Mouse (Mus musculus) hindbrain, embryonic 10.5 days (tissue): Measurements from ENCODE around the gene Shisa9. TPM values are rescaled to one million over a fixed set of nuclear protein-coding genes. Genes with fewer than 3 reads are reported as not detected.

Experiments used
- DNase-seq: peaks from one replicate; pipeline ENCODE4 v3.0.0-alpha.2; 2017; ENCODE audit warnings: low spot score
- H3K27ac ChIP-seq: fragments of 300-500 bp; sonication (generic); 2 replicates; pipeline ENCODE4 v1.5.1; 2016; ENCODE audit warnings: mild to moderate bottlenecking, moderate library complexity
- H3K27me3 ChIP-seq: fragments of 300-500 bp; sonication (generic); 2 replicates; pipeline ENCODE4 v1.6.1; 2016; ENCODE audit warnings: mild to moderate bottlenecking; ENCODE audit not compliant: poor library complexity, insufficient read depth, severe bottlenecking
- H3K36me3 ChIP-seq: fragments of 300-500 bp; sonication (generic); 2 replicates; pipeline ENCODE4 v1.6.1; 2016; ENCODE audit warnings: mild to moderate bottlenecking, moderate library complexity
- H3K4me1 ChIP-seq: fragments of 300-500 bp; sonication (generic); replicated peaks from 2 replicates; pipeline ENCODE4 v1.6.1; 2016; ENCODE audit warnings: mild to moderate bottlenecking
- H3K4me3 ChIP-seq: fragments of 300-500 bp; sonication (generic); 2 replicates; pipeline ENCODE4 v1.5.1; 2016; ENCODE audit warnings: mild to moderate bottlenecking, moderate library complexity
- H3K9me3 ChIP-seq: fragments of 300-500 bp; sonication (generic); 2 replicates; pipeline ENCODE4 v1.6.1; 2016; ENCODE audit warnings: mild to moderate bottlenecking, moderate library complexity
- WGBS: fragments of 180-500 bp; shearing (Covaris S2); methylation state at CpG from one replicate; pipeline ENCODE4 v1.1.7; 2016; 5-methylcytosine and 5-hydroxymethylcytosine counted together
- polyA plus RNA-seq: library from polyadenylated mRNA; unstranded; fragments of >200 nt; fragmentation: Nextera tagmentation; extraction: Ambion mirVana; gene quantifications from 2 replicates; pipeline ENCODE4 v1.2.1, GENCODE M21; 2016

The Shisa9 gene
- polyA plus RNA-seq, 1 experiment from 2014 or later, result 1.1 TPM

DNA sequence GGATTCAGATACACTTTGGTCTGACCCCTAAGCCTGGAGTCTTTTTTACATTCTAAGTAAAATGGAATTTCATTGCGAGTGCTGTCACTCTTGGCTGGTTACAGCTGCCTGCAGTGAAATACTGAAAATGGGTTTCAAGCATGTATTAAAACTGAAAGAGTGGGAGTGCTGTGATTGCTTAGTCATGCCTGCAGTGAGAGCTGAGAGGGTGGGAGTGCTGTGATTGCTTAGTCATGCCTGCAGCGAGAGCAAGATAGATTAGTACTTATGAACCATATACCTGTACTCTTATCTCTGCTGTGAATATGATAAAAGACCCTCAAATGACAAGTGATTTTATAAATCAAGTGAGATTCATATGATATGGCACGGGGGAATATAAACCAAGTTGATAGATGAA, 26.2 kb downstream of the Shisa9 start:
- Histone ChIP-seq H3K9me3 (no peaks in the 10 kb centered on the region), H3K4me3 (no peak overlapping the region), H3K36me3 (no peaks in the 10 kb centered on the region), H3K27me3 (no peaks in the 10 kb centered on the region), H3K27ac (no peak overlapping the region), H3K4me1 (no peaks in the 10 kb centered on the region)
- 89% methylated on average over 3 of the region's 3 CpGs for WGBS
- no peak for DNase-seq

DNA sequence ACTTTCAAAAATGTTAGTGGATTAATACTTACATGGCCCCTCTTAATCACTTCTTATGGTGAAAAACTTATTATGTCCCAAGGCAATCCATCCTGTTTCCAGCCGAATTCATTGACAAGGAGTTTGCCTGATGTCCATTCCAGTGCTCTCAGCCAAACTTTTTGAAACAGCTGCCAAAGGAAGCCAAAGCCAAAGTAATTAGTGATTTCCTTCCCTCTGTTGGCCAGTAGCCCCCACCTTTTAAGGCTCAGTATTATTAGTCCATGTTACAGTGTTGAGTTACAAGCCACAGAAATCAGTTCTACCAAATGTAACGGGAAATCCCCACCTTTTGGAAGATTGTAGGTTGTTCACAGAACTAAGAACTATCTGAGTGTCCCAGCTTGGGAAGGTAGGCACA, 28.8 kb downstream of the Shisa9 start:
- no peaks in the 10 kb centered on the region for H3K27me3 ChIP-seq
- H3K9me3 ChIP-seq, result no peaks in the 10 kb centered on the region
- no peak overlapping the region for H3K4me3 ChIP-seq
- 88% methylated on average over 2 of the region's 2 CpGs for WGBS
- no peaks in the 10 kb centered on the region for H3K4me1 ChIP-seq
- no peak for DNase-seq
- no peaks in the 10 kb centered on the region for H3K36me3 ChIP-seq
- no peak overlapping the region for H3K27ac ChIP-seq

DNA sequence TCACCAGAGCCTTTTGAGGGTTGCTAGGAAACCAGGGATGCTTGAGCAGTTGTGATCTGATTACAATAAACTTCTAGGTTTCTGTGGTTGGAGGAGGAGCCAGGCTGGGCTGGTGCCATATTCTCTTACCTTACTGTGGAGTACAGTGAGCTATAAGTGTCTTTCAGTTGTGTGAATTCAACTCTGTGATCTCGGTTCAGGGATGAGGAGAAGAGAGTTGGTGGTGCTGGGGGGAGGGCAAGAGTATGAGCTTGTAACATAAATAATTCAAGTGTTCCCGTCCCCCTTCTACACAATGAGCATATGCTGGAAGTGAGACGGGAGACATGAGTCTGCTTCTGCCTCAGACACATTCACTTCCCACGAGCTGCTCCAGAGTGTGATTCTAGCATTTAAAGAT, 30.6 kb downstream of the Shisa9 start:
- no peak for DNase-seq
- Histone ChIP-seq H3K9me3 (no peaks in the 10 kb centered on the region), H3K4me3 (no peak overlapping the region), H3K36me3 (no peaks in the 10 kb centered on the region), H3K27me3 (no peaks in the 10 kb centered on the region), H3K27ac (no peak overlapping the region), H3K4me1 (no peaks in the 10 kb centered on the region)
- WGBS, result 81% methylated on average over 4 of the region's 4 CpGs

DNA sequence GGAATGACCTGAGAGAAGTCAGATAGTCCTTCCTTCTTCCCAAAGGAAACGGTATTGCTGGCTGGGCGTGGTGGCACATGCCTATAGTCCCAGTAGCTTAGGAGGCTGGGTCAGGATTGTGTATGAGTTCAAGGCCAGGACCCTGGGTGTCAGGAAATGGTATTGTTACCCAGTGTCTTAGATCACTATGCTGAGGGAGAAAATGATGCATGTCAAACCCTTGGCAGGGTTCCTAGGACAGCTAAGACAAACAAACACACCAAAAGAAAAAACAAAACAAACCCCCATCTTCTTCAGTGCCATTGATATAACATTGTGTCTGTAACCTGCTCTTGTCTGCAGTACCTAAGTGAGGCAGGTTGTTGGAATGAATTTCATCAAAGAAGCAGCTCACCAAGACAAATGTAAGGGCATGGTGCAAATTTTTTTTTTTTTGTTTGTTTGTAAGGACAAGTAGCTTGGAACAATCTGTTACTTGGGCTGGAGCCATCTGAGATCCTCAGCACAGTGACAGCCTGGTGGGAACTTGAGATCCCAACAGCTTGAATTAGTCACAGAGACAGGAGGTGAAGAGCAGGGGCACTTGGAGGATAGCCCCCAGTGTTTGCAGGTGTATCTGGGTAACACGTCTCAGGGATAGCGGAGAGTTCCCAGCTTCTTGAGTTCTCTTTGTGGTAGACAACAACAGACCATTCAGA, 34.2 kb downstream of the Shisa9 start:
- DNase-seq, result no peak
- WGBS, result 86% methylated on average over 4 of the region's 4 CpGs
- Histone ChIP-seq H3K4me1 (no peaks in the 10 kb centered on the region), H3K36me3 (no peaks in the 10 kb centered on the region), H3K27ac (no peak overlapping the region), H3K4me3 (no peak overlapping the region), H3K27me3 (no peaks in the 10 kb centered on the region), H3K9me3 (no peaks in the 10 kb centered on the region)

DNA sequence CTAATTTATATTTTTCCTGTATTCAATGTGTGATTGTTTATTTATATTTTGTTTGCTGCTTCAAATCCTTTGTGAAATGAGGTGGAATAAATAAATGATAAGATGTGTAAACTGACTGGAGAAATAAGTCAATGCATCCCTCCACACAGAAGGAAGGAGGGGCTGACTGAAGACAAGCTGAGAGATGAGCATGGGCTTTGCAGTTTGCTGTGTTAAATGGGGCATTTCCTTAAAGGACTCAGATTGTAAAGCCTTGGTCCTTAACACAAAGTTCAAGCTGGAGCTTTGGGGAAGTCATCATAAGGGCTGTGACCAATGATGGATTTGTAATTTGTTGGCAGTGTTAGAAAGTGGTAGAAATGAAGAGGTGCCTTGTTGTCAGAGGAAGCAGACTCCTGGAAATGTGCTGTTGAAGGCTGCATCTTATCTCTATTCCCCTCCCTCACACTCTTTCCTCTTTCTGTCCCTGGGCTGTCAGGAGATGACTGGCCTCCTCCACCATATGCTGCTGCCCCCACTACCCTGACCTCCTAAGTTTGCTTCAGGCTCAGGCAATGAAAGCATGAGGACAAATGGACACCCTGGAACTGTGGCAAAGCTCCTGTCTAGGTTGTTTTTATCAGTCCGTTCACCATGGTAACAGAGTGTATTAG, 36.3 kb downstream of the Shisa9 start:
- H3K4me3 ChIP-seq, result no peak overlapping the region
- 92% methylated on average over 1 of the region's 1 CpGs for WGBS
- DNase-seq, result no peak
- H3K36me3 ChIP-seq, result no peaks in the 10 kb centered on the region
- H3K27me3 ChIP-seq, result no peaks in the 10 kb centered on the region
- H3K9me3 ChIP-seq, result no peaks in the 10 kb centered on the region
- H3K4me1 ChIP-seq, result no peaks in the 10 kb centered on the region
- no peak overlapping the region for H3K27ac ChIP-seq

DNA sequence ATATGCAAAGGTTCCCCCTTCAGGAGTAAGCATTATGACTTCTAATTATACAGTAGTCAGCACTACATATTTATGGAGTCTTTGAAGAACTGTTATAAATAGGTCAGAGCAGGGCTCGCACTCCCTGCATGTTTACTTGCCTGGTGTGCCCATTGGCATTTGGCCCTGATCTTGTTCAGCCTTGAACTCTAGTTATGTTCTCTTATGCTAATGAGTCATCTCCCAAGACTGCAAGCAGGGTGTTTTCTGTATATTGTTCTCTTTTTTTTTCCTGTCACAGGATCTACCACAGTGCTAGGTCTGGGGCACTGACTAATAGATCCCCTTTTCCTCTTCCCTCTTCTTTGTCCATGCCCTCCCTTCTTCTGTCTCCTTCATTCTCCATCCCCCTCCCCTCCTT, 48.5 kb downstream of the Shisa9 start:
- WGBS, result 93% methylated on average over 1 of the region's 1 CpGs
- no peaks in the 10 kb centered on the region for H3K4me1 ChIP-seq

DNA sequence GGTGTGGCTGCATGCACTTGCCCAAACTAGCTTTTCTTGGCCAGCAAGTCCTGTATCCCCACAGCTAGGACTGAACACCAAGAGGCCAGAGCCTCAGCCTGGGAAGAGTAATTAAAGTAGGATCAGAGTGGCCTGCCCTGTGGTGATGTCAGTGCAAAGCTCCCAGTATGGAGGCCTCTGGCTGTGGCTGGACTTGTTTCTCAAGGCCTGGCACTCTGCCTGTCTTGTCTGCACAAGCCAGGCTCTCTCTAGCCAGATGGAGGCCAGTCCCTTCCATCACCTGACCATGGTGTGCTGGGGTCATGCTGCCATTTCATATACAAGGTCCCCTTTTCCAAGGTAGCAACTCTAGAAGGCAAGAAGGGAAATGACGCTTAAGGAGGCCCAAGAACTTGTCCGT, 51.0 kb downstream of the Shisa9 start:
- Histone ChIP-seq H3K27me3 (no peaks in the 10 kb centered on the region), H3K36me3 (no peaks in the 10 kb centered on the region), H3K27ac (no peak overlapping the region), H3K9me3 (no peaks in the 10 kb centered on the region), H3K4me1 (no peaks in the 10 kb centered on the region), H3K4me3 (no peak overlapping the region)
- 86% methylated on average over 2 of the region's 2 CpGs for WGBS
- no peak for DNase-seq

More for the DNA sequence above, 48.5 kb downstream of the Shisa9 start:
- no peaks in the 10 kb centered on the region for H3K9me3 ChIP-seq
- no peak for DNase-seq
- H3K27ac ChIP-seq, result no peak overlapping the region
- no peaks in the 10 kb centered on the region for H3K27me3 ChIP-seq
- no peaks in the 10 kb centered on the region for H3K36me3 ChIP-seq
- H3K4me3 ChIP-seq, result no peak overlapping the region

DNA sequence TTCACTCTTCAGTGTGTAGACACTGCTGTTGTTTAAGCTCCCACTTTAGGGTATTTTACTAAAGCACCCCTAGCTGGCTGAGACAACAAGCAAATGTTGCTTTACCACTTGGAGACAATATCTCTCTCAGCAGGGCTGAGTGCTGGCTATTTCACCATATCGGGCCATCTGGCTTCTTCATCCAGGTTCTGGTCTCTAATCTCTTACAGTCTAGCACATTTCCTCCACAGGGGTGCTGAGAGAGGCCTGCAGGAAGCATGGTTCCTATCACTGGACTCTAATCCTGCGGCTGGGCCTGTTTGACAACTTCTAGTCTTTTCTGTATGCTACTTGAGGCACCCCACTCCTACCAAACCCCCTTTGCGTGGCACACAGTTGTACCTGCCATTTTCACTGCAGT, 51.7 kb downstream of the Shisa9 start:
- WGBS, result 66% methylated on average over 3 of the region's 3 CpGs
- Histone ChIP-seq H3K4me1 (no peaks in the 10 kb centered on the region), H3K36me3 (no peaks in the 10 kb centered on the region)

DNA sequence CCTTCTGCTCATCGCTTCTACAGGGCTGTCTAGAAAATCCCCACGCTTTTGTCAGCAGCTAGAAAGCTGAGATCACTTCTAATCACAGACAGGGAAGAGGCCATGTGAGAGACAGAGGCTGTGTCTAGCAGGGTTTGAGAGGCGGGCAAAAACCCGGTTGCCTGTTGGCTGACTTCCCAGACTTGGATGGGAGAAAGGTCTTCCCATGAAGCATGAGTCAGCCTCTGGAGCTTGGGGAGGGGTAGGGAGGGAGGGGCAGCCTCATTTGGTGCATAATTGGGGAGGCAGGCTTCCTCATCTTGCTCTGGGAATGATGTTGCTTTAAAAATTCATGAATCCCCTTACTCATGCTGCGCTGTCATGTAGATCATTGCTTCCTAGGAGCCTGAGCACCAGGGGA, 57.0 kb downstream of the Shisa9 start:
- WGBS, result 86% methylated on average over 5 of the region's 5 CpGs
- H3K27me3 ChIP-seq, result no peaks in the 10 kb centered on the region
- DNase-seq, result no peak

More for the DNA sequence above, 51.7 kb downstream of the Shisa9 start:
- H3K27me3 ChIP-seq, result no peaks in the 10 kb centered on the region
- H3K27ac ChIP-seq, result no peak overlapping the region
- no peak overlapping the region for H3K4me3 ChIP-seq
- DNase-seq, result no peak
- no peaks in the 10 kb centered on the region for H3K9me3 ChIP-seq

DNA sequence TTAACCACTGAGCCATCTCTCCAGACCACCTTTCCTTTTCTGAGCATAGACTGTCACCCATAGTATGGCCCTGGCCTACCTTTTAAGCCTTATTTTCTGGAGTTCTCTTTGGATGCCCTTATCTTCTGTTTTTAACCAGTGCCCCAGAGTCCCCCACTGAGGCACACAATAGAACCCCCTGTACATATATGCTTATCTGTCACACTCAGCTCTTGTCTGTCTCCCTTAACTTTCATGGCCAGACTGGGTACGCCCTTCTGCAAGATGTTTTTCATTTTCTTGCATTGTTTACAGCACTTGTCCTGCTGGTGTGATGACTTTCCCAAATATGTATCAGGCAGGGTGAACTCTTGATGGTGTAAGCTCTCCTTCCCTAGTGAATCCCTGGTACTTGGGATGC, 68.1 kb downstream of the Shisa9 start:
- Histone ChIP-seq H3K36me3 (no peaks in the 10 kb centered on the region), H3K27ac (no peak overlapping the region), H3K27me3 (no peaks in the 10 kb centered on the region), H3K4me3 (no peak overlapping the region), H3K4me1 (no peaks in the 10 kb centered on the region), H3K9me3 (no peaks in the 10 kb centered on the region)
- DNase-seq, result no peak
- WGBS, result 92% methylated on average over 1 of the region's 1 CpGs

More for the DNA sequence above, 57.0 kb downstream of the Shisa9 start:
- no peaks in the 10 kb centered on the region for H3K9me3 ChIP-seq
- no peak overlapping the region for H3K4me3 ChIP-seq
- H3K27ac ChIP-seq, result no peak overlapping the region
- no peaks in the 10 kb centered on the region for H3K36me3 ChIP-seq
- H3K4me1 ChIP-seq, result no peaks in the 10 kb centered on the region

DNA sequence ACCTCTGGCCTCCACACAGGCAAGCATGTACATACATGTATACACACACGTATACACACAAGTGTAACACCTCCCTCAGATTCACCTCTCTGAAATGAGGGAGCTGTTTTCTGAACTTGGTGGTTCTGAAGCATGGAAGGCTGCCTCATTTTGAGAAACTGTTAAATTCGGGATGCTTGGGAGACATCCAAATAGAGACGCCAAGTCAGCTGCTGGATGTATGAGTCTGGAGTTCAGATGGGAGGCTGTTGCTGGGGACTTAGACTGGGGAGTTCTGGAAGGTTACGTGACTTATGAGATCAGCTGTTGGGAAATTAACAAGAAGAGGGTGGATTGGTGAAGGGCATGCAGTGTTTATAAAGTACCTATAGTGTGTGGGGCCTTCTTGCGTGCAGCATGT, 88.7 kb downstream of the Shisa9 start:
- 94% methylated on average over 5 of the region's 5 CpGs for WGBS
- Histone ChIP-seq H3K36me3 (no peaks in the 10 kb centered on the region), H3K27me3 (no peaks in the 10 kb centered on the region)

DNA sequence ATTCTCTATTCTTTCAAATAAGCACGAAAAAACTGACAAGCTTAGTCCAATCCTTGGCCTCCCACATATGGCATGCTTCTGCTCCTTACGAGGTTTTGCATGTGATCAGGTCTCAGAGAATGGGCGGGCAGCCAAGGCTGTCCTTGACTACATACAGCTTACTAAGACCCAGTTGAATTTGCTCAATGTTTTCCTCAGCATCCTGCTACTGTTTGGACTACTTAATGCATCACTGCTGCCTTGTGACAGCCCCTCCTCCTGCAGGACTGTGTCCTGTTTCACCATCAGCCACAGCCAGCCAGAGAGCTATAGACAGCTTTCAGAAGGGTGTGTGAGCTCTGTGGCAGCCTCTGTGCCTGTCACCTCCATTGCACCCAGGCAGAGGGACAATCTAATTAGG, 92.4 kb downstream of the Shisa9 start:
- Histone ChIP-seq H3K36me3 (no peaks in the 10 kb centered on the region), H3K4me1 (peaks cover 9% of the 10 kb centered on the region), H3K27me3 (no peaks in the 10 kb centered on the region), H3K9me3 (no peaks in the 10 kb centered on the region), H3K27ac (no peak overlapping the region; the same call in 1 of the 2 replicates), H3K4me3 (no peak overlapping the region)
- no peak for DNase-seq
- WGBS, result 72% methylated on average over 3 of the region's 3 CpGs

More for the DNA sequence above, 88.7 kb downstream of the Shisa9 start:
- DNase-seq, result no peak
- no peak overlapping the region for H3K4me3 ChIP-seq
- H3K9me3 ChIP-seq, result no peaks in the 10 kb centered on the region; the same call in 1 of the 2 replicates
- peaks cover 9% of the 10 kb centered on the region for H3K4me1 ChIP-seq
- no peak overlapping the region for H3K27ac ChIP-seq

DNA sequence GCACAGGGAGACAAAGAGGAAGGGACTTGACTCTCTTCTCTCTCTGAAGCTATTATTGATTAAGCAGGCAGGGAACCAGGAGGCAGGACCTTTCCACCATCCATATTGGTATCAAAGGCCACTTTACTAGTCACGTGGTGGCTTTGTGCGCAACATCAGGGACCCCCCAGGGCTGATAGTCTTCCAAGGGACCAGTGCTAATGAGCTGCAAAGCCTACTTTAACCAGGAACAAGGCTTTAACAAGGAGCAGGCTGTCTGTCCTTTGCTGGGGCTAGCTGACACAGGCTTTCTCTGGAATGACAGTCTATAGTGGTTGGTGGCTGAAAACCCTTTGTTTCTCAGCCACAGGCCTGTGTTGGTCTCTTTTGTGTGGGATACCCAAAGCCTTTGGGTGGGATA, 92.8 kb downstream of the Shisa9 start:
- WGBS, result 47% methylated on average over 2 of the region's 2 CpGs
- DNase-seq, result no peak

More for the DNA sequence above, 92.8 kb downstream of the Shisa9 start:
- Histone ChIP-seq H3K27me3 (no peaks in the 10 kb centered on the region), H3K9me3 (no peaks in the 10 kb centered on the region), H3K27ac (no peak overlapping the region; the same call in 1 of the 2 replicates), H3K36me3 (no peaks in the 10 kb centered on the region), H3K4me1 (peaks cover 9% of the 10 kb centered on the region), H3K4me3 (no peak overlapping the region)
